Mouse (Mus musculus): ENCODE data around the gene Cenpt.

Gene Cenpt

DNA sequence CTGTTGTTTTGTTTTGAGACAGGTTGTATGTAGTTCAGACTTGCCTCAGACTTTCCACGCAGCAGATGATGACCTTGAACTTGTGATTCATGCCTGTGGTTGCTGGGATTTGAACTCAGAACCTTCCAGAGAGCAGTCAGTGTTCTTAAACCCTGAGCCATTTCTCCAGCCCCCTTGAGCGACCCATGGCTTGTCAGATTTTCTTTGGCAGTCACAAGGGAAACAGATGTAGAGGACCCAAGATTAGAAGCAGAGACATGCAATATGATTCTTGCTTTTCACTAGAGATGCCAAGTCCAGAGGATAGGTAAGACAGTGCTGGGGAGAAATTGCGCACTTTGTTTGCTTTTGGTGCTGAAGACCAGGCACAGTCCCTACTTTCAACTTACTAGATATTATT lies at the start of gene Cenpt:
Gene Cenpt, minus strand, starts transcription at position 101 of the 400 bp plus-strand sequence.
- DNase-seq = no peak

DNA sequence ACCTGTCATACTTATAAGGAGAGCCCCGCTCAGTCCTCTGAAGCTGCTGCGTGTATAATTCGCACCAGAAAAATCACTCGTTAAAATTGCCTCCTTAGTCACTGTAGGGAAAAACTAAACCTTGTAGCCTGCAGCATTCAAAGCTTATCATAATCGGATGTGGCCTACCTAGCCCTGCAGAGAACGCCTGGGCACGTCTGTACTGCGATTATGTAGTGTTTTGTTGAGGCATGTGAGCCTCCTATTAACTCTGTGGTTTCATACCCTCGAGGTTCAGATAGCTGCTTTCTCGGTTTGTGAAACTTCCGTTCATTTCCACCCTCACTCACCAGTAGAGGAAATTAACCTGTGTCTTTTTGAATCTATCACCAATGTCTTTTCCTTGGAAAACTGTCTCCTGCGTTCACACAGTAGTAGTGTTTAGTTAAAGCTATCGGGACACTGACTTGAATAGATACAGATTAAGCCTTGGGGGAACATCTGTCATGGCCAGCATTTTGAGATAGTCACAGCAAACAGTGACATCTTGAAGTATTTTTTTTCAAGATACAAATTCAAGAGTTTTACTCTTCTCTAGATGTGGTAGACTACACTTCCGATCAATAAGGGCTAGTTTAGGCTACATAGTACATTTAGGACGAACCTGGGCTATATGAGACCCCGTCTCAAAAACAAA lies 48.0 kb upstream of the Cenpt start:
- no peak for DNase-seq

DNA sequence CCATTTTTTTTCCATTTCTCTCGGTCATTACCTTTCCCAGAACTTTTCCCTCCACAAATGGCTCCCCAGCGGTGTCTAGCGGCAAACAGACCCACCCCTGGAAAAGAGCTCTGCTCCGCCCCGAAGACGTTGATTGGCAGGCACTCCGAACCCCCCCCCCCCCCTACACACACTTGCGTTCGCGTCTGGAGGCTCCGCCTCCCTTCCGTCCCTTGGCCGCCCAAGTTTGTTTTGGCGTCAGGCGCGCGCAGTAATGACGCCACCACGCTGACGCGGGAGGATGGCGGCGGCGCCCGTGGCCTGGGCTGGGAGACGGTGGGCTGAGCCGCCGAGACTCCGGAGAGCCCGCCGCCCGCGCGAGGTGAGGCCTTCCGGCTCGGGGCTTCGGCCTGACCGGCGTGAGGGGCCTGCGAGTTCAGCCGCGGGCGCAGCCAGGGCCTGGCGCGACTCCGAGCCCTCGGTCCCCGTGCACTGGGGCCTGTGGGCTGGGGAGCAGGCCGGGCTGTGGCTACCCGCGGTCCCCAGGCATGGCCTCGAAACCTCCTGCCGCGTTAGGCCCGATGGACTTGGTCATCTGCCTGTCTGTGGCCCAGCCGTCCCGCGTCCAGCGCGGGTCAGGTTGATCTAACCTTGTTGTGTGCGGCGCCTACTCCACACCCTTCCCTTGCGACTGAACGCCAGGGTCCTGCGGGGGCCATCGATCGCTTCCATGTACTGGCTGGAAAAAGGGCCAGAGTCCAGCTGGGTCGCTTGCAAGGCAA lies 47.3 kb upstream of the Cenpt start, which contains the start of gene Pskh1:
Gene Pskh1, plus strand, starts transcription at position 262 of the 761 bp plus-strand sequence.
- peak; percentile 94 for DNase-seq

DNA sequence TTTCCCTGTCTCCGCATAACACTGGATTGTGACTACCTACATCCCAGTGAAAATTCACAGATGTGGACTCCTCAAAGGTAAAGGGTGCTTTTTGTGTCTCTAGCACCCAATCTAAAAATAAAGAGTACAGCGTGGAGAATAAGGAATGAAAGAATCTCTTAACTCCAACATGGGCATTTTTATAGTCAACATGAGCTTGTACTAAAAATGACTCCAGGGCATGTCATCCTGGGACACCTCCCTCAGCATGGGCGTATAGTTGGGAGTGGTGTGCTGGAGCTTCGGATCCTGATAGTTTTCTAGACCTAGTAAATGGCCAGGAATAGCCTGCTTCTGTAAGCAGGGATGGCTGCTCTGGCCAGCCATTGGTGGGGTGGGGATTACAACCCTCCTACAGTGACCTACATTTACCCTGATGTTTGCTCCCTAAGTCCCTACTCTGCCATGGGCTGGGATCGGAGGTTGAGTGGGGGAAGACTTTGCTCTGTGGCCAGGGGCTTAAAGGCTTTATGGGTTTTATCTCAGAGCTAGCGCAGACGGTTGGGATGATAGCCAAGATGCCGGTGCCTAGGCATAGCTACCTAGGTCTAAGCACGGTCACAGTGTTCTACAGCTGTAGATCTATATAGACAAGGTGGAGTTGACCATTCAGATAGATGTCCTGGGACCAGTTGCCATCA lies 44.9 kb upstream of the Cenpt start:
- no peak for DNase-seq

DNA sequence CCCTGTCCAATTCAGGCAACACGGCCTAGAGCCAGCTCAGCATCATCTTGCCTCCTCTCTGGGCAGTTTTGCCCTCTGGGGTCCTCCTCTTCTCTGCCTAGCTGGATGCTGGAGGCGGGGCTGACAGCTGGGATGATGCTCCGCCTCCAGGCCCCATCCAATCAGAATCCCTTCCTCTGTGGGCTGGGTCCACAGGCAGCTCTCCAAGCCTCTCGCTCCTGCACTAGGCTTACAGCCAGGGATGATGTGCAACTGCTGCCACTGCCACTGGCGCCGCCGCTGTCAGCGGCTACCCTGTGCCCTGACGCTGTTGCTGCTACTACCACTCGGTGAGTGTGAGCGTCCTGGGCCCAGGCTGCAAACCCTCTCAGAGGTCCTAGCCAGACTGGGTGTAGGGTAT lies 40.3 kb upstream of the Cenpt start, which contains the start of gene Nrn1l:
Gene Nrn1l, plus strand, starts transcription at position 229 of the 400 bp plus-strand sequence.
- peak; percentile 74 for DNase-seq

DNA sequence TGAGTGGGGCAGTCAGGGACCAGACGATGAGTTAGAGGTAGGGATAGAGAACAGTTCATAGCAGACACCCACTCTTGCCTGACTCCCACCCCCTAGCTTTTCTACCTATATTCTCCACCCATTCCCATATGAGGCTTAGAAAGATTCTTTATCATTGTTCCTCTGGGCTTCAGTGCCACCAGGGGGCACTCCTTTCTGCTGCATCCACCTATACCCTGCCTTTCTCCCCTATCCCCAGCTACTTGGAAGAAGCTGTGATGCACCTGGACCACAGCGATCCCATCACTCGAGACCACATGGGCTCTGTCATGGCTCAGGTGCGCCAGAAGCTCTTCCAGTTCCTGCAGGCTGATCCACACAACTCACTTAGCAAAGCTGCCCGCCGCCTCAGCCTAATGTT lies 39.4 kb upstream of the Cenpt start:
- DNase-seq = peak; percentile 42

DNA sequence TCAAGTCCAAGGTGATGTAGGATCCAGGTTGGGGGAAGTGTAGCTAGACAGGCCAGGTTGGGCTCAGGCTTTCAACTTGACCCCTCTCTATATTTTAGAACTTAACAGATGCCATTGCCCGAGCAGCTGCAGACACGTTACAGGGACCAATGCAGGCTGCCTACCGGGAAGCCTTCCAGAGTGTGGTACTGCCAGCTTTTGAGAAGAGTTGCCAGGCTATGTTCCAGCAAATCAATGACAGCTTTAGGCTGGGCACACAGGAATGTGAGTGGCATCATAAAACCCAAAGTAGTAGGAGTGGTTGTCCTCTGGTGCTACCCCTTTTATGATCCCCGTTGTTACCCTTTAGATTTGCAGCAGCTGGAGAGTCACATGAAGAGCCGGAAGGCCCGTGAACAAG lies 37.8 kb upstream of the Cenpt start:
- no peak for DNase-seq

DNA sequence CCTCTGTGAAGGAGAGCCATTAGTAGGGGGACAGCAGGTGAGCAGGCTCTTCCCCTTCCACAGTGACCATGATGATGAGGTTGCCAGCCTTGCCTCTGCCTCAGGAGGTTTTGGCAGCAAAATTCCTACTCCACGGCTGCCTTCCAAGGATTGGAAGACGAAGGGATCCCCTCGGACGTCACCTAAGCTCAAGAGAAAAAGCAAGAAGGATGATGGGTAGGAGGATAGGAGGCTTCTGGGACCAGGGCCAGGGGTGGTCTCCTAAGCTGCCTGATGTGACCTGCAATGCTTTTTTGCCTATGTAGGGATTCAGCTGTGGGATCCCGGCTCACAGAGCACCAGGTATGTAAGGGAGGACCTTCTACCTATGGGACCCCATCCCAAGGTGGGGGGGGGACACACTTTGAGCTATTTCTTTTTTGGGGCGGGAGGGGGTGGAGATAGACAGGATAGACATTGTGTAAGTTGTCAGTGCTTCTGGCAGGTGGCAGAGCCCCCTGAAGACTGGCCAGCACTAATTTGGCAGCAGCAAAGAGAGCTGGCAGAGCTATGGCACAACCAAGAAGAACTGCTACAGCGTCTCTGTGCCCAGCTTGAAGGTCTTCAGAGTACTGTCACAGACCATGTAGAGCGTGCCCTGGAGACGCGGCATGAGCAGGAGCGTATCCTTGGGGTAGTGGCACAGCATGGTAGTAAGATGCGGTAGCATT lies 36.8 kb upstream of the Cenpt start:
- DNase-seq = no peak

DNA sequence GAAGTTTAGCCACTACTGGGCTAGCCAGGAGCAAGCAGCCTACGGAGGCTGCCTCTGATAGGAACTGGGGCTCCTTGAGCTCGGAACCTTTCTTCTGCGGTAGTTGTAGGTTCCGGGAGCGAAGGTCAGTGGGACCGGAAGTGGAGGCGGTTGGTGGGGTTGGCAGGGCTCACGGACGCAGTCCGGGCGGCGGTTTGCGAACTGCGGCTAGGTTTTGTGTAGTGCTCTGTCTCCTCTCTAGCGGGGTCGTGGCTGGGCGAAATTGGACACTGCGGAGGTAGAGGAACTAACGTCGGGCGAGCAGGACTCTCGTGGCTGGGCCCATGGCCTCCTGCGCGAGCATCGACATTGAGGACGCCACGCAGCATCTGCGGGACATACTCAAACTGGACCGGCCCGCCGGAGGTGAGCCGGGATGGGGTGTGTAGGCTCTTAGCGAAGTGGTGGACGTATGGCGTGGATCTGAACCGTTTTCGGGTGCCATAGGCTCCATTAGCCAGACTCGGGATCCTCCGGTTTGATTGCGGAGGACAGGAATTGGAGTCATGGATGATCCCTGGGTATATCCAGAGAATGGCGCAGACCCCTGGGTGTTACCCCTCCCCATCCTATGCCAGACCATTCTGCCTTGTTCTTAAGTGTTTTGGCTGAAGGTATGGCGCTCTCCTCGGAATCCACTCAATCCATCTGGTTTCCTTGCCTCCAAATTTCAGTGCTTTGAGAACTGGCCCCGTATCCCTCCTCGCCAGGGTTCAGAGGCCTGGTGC lies 27.9 kb upstream of the Cenpt start, which contains the start of gene Edc4:
Gene Edc4, plus strand, starts transcription at position 128 of the 767 bp plus-strand sequence.
- peak; percentile 90 for DNase-seq

DNA sequence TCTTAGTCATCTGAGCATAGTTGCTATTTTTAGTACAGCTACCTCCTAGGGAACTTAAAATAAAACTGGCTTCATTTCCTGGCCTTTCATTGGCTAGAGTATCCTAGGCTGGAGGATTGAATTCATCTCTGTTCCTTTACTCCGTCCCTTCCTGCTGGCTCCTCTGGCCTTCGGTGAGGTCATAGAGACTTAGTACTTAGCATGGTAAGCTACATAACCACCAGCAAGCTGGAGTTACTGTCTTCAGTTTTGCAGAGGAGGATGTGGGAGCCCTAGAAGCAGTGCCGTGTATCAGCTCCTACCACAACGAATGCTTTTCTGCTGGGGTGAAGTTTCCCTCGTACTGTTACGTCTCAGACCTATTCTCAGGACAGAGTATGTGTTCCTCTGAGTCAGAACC lies 21.2 kb upstream of the Cenpt start:
- no peak for DNase-seq

DNA sequence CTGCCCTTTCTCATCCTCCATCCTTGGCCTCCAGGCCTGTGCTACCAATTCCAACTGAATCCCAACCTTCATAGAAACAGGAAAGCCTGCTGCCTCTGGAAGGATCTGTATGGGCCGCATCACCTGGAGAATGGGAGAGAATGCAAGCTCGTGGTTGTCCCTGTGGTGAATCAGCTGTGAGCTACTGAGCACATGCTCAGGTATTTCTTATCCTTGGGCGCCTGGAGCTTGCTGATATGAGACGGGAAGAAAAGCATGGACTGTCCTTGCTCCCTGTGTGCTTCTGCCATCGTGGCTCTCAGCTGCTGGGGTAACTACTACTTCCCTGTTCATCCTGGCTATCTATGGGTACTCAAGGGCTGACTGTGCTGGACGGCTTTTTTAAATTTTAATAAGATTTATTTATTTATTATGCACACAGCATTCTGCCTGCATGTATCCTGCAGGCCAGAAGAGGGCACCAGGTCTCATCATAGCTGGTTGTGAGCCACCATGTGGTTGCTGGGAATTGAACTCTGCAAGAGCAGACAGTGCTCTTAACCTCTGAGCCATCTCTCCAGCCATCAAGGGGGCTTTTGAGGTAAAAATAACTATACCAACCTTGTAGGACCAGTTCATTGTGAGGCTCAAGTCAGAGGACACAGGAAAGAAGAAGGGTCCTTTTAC lies 13.4 kb upstream of the Cenpt start:
- DNase-seq = no peak

DNA sequence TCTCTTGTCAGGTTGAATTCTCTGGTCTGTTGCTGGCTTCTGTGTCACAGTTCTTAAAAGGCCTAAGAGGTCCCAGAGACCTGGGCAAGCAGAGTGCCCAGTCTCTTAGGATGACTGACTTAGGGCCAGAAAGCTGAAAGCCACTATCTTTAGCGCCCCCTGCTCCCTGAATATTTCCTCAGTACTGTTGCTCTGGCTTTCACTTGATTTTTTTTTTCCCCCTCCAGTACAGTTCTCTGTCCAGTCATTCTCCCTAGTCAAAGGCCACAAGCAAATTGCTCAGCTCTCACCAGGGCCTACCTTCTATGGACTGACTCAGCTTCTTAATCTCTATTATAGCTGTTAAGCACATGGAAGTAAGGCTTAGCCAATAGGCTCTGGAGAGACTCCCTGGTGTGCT lies 8.9 kb upstream of the Cenpt start:
- DNase-seq = no peak

DNA sequence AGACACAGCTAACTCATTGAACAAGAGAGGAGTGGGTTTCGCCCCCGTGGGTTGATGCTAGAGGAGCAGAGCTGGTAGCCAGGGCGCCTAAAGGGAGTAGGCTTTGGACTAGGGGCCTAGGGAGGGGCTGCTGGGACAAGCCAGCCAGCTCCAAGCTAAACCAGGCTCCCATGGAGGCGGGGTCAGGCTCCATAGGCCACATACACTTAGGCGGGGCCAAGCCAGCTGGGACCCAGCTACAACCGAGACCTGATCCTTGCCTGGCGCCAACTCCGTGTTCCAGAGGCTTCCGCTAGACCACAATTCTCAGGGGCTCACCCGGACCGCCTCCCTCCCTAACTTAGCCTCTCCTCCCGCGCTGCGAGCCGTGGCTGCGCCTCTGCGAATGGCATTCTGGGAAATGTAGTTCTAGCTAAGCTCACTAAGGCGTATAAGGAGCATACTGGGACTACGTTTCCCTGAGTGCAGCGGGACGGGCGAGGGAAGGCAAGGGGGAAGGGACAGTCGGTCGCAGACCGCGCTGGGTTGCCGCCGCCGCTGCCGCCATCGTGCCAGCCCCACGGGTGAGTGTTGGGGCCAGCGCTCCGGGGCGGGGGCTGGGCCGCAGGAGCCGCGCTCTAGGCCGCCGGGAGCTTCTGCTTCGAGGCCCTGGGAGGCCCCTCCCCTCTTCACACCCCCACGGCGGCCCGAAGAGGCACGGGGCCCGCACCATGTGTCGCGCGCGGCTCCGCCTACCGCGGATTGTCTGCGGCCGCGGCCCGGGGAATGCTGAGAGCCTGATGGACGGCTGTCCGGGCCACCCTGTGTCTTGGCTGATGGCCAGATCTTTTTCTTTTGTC lies 7.3 kb upstream of the Cenpt start, which contains the start of gene Nutf2:
Gene Nutf2, plus strand, starts transcription at position 438 of the 839 bp plus-strand sequence.
- DNase-seq = peak; percentile 98

DNA sequence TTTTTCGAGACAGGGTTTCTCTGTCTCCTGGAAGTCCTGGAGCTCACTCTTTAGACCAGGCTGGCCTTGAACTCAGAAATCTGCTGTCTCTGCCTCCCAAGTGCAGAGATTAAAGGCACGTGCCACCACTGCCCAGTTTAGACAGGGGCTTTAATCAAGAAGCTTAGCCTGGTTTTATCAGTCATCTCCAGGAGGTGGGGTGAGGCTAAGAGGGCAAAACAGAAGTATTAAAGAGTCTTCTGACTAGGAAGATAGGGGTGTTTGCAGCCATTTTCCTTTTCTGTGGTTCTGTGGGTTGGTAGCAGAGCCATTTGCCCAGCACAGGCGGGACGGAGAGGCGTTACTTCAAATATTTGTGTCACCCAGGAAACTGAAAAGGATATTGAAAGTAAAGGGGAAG lies 6.2 kb upstream of the Cenpt start:
- DNase-seq = no peak

DNA sequence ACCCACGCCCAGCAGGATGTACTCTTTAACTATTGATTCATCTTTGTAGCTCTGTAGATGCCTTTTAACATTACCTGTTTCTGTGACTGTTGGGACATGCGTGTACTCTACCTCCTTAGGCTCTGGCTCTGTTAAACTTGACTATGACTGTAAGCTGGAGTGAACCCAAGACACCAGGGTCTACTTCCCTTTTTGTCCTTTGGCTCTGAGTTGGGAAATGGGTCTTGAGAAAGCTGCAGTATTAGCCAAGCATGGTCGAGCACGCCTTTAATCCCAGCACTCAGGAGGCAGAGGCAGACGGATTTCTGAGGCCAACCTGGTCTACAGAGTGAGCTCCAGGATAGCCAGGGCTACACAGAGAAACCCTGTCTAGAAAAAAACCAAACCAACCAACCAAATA lies 5.4 kb upstream of the Cenpt start:
- peak; percentile 57 for DNase-seq

DNA sequence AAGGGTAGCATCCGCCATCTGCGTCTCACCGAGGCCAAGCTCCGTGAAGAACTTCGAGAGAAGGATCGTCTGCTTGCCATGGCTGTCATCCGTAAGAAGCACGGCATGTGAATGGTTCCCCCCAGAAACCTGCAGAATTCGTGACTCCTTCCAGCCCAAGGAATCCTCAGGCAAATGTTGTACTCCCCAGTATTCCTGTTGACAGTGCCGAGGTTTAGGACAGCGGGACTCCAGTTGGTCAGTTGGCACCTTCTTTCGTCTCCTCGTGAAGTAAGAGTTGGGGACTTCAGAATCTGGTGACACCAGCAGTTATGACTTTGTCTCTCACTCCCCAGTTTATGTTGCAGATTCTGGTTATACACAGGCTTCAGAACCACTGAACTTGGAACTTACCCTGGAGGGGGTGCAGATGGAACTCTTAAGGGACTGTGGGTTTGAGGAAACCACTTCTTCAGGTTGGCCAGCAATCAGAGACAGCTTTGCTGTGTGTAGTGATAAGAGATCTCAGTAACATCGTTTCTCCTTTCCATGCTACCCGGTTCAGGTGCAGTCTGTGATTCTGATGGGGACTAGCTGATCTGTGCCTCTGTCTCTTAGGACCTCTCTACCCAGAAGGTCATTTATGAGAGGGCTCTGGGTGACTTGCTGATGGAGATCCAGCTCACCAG lies 3.2 kb upstream of the Cenpt start:
- no peak for DNase-seq

DNA sequence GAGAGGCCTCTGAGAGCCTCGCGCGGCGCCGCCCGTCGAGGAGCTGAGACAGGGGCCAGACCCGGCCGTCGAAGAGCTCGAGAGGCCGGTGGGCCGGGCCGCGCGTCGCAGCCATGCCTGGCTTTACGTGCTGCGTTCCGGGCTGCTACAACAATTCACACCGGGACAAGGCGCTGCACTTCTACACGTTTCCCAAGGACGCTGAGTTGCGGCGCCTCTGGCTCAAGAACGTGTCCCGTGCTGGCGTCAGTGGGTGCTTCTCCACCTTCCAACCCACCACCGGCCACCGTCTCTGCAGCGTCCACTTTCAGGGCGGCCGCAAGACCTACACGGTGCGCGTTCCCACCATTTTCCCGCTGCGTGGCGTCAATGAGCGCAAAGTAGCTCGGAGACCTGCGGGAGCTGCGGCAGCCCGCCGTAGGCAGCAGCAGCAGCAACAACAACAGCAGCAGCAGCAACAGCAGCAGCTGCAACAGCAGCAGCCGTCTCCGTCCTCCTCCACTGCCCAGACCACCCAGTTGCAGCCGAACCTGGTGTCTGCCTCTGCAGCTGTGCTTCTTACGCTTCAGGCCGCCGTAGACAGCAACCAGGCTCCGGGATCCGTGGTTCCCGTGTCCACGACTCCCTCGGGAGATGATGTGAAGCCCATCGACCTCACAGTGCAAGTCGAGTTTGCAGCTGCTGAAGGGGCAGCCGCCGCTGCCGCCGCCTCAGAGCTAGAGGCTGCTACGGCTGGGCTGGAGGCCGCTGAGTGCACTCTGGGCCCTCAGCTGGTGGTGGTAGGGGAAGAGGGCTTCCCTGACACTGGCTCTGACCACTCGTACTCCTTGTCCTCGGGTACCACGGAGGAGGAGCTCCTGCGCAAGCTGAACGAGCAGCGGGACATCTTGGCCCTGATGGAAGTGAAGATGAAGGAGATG lies 2.4 kb upstream of the Cenpt start:
- peak; percentile 47 for DNase-seq

DNA sequence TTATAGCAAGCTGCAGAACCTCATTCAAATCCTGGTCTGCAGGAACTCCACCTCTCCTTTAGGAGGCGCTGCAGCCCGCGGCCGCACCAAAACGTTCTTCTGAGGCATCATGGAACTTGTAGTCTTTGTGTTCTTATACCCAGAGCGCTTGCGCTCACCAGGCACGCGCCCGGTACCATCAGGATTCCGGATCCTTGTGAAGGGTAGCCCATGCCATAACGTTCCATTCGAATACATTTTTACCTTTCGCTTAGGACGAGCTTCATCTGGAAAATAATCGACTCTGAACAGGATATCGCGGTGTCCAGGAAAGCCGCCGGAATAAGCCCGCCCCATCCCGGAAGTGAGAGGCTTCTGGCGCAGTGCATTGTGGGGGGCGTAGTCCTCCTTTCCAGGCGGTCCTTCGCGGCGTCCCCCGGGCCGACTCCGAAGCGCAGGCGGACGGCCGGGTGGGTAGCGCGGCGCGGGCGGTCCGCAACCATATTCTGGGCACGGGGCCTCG lies 1.7 kb upstream of the Cenpt start, which contains the start of gene Thap11:
Gene Thap11, plus strand, starts transcription at position 418 of the 502 bp plus-strand sequence.
- DNase-seq = peak; percentile 96
